Mouse (Mus musculus): ENCODE data around the gene Mettl8. TPM values are rescaled to one million over a fixed set of nuclear protein-coding genes. Genes with fewer than 3 reads are reported as not detected.

Mettl8 gene
- polyA plus RNA-seq, 1 experiment from 2014 or later = 13.3 TPM

DNA sequence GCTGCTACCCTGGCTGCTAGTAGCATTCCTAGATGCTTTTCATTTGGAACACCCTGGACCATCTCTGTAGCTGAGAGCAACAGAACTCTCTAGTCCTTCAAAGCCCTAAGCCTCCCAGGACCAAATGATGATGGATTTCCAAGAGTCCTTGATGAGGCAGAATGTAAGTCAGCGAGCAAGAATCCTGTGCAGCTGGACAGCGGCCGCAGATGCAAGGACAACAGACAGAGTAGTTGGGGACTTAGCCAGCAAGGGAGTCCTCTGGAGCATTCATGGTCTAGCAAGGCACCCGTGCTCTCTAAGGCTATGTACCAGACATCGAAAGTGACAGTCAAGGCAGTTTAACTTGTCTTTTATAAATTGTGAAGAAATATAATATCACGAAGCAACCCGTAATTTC, 41.9 kb downstream of the Mettl8 start:
- ATAC-seq (ENCODE audit: insufficient number of reproducible peaks, low FRiP score) = no peak
- Histone ChIP-seq H3K9me3 (replicated peaks) (0 out of 2 replicates have a peak, but pooled peaks cover 6% of the 10 kb centered on the region), H3K4me1 (replicated peaks) (no peaks in the 10 kb centered on the region; the same call in 1 of the 2 replicates), H3K9ac (no peak overlapping the region), H3K4me3 (no peak overlapping the region), H3K4me2 (no peak overlapping the region), H3K27me3 (replicated peaks) (no peaks in the 10 kb centered on the region), H3K36me3 (no peaks in the 10 kb centered on the region), H3K27ac (ENCODE audit: poor library complexity, severe bottlenecking) (no peak overlapping the region)
- WGBS = 88% methylated on average over 7 of the region's 7 CpGs

DNA sequence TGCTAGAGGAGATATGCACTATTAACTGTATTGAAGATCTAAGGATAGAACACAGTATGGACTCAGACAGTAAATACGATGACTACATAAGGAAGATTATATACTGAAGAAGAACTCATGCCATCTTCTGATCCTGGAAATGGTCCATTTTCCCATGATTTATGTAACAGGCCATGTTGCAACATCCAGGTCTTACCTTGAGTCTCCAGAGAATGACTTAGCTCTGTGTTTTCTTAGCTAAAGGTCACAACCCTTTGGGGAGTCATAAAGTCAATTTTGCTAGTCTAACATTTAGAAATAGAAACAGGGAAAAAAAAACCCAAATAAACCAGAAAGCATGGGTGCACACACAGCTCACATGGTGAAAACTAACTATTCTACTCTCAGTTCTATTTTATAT, 43.6 kb downstream of the Mettl8 start:
- Histone ChIP-seq H3K4me2 (no peak overlapping the region), H3K27ac (ENCODE audit: poor library complexity, severe bottlenecking) (no peak overlapping the region), H3K36me3 (no peaks in the 10 kb centered on the region), H3K4me1 (replicated peaks) (no peaks in the 10 kb centered on the region), H3K27me3 (replicated peaks) (no peaks in the 10 kb centered on the region), H3K9me3 (replicated peaks) (0 out of 2 replicates have a peak, but pooled peaks cover 6% of the 10 kb centered on the region), H3K9ac (no peak overlapping the region), H3K4me3 (no peak overlapping the region)
- ATAC-seq (ENCODE audit: insufficient number of reproducible peaks, low FRiP score) = no peak
- 85% methylated on average over 1 of the region's 1 CpGs for whole genome bisulfite sequencing

- Histone ChIP-seq H3K27me3 (replicated peaks) (no peaks in the 10 kb centered on the region), H3K27ac (ENCODE audit: poor library complexity, severe bottlenecking) (no peak overlapping the region), H3K4me2 (no peak overlapping the region), H3K4me3 (no peak overlapping the region), H3K9ac (no peak overlapping the region), H3K9me3 (replicated peaks) (0 out of 2 replicates have a peak, but pooled peaks cover 5% of the 10 kb centered on the region), H3K4me1 (replicated peaks) (peaks cover 7% of the 10 kb centered on the region; the same call in 1 of the 2 replicates), H3K36me3 (no peaks in the 10 kb centered on the region)
- ATAC-seq (ENCODE audit: insufficient number of reproducible peaks, low FRiP score) = no peak
- 56% methylated on average over 4 of the region's 4 CpGs for WGBS
Measured at GRCm38 (mm10) chr2:71004354-71004753, 51.0 kb downstream of the Mettl8 start.

DNA sequence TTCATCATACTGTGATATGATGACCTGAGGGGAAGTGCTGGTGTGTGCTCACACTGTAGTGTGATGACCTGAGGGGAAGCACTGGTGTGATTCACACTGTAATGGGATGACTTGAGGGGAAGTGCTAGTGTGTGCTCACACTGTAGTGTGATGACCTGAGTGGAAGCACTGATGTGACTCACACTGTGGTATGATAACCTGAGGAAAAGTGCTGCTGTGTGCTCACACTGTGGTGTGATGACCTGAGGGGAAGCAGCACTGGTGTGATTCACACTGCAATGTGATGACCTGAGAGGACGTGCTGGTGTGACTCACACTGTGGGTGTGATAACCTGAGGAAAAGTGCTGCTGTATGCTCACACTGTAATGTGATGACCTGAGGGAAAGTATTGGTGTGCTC, 52.9 kb downstream of the Mettl8 start:
- H3K4me1 ChIP-seq (replicated peaks) = peaks cover 10% of the 10 kb centered on the region
- 46% methylated on average over 1 of the region's 1 CpGs for WGBS
- H3K27ac ChIP-seq (ENCODE audit: poor library complexity, severe bottlenecking) = no peak overlapping the region
- H3K36me3 ChIP-seq = no peaks in the 10 kb centered on the region
- ATAC-seq (ENCODE audit: insufficient number of reproducible peaks, low FRiP score) = no peak
- H3K9me3 ChIP-seq (replicated peaks) = no peaks in the 10 kb centered on the region
- no peak overlapping the region for H3K4me2 ChIP-seq
- H3K4me3 ChIP-seq = no peak overlapping the region
- H3K27me3 ChIP-seq (replicated peaks) = no peaks in the 10 kb centered on the region
- H3K9ac ChIP-seq = no peak overlapping the region

DNA sequence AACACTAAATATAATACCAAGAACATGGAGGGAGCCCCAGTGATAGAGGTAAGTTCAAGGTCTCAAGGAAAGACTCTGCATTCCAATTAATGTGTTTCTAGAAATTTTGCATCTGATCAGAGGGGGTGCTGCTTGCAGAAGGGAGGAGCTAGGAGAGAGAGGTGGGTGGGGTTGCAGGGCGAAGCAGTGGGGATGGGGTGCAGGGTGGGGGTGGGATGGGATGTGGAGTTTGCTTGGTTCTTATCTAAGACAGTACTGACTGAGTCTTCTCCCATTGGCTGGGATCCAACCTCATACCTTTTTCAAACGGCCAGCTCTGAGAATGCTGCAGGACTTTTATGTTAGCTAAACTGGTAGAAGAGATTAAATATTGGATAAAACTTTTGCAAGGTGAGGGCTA, 56.6 kb downstream of the Mettl8 start:
- no peaks in the 10 kb centered on the region for H3K9me3 ChIP-seq (replicated peaks)
- no peak overlapping the region for H3K9ac ChIP-seq
- no peak overlapping the region for H3K4me3 ChIP-seq
- H3K27me3 ChIP-seq (replicated peaks) = no peaks in the 10 kb centered on the region
- ATAC-seq (ENCODE audit: insufficient number of reproducible peaks, low FRiP score) = no peak
- 57% methylated on average over 2 of the region's 2 CpGs for WGBS
- H3K4me1 ChIP-seq (replicated peaks) = peaks cover 8% of the 10 kb centered on the region
- H3K36me3 ChIP-seq = no peaks in the 10 kb centered on the region
- no peak overlapping the region for H3K4me2 ChIP-seq
- H3K27ac ChIP-seq (ENCODE audit: poor library complexity, severe bottlenecking) = no peak overlapping the region

DNA sequence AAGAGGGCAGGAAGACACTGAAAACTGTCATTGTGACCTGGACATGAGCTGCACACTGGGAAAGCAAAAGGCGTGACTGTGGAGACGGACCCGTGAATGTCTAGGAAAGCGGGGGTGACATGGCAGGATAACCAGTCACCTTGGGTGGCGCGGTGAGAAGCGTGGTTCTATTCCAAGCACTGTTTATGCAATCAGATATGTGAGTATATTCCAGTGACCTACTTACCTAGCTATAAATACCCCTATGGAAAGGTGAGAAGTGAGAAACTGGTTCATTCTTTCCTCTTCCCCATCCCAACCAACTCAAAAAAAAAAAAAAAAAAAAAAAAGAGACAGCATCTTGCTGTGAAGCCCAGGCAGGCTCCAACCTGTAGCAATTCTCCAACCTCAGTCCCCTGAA, 58.9 kb downstream of the Mettl8 start:
- no peak overlapping the region; the same call in 1 of the 2 replicates for H3K27ac ChIP-seq (ENCODE audit: poor library complexity, severe bottlenecking)
- WGBS = 76% methylated on average over 7 of the region's 7 CpGs

DNA sequence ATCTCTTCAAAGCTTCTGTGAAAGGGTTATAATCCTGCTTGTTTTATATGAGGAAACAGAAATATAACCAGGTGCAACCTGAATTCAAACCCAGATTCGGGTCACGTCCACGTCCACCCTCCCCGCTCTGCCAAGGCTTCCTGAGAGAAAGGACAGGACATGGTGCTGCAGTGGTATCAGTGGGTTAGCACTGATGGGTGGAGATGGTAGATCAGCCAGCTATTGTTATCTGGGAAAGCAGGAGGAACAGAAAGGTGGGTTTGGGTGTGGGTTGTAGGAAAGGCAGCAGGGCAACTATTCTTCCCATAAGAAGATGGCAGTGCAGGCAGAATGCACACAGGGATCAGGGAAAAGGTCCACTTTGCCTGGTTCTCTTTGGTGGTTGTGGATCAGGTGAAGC, 59.5 kb downstream of the Mettl8 start:
- H3K27me3 ChIP-seq (replicated peaks) = no peaks in the 10 kb centered on the region
- H3K36me3 ChIP-seq = no peaks in the 10 kb centered on the region
- H3K4me1 ChIP-seq (replicated peaks) = peaks cover 16% of the 10 kb centered on the region
- peaks cover 3% of the 10 kb centered on the region; the same call in 1 of the 2 replicates for H3K9me3 ChIP-seq (replicated peaks)
- no peak overlapping the region for H3K27ac ChIP-seq (ENCODE audit: poor library complexity, severe bottlenecking)
- WGBS = 93% methylated on average over 4 of the region's 4 CpGs
- H3K9ac ChIP-seq = no peak overlapping the region
- ATAC-seq (ENCODE audit: insufficient number of reproducible peaks, low FRiP score) = no peak
- no peak overlapping the region for H3K4me2 ChIP-seq
- no peak overlapping the region for H3K4me3 ChIP-seq

More for the DNA sequence above, 58.9 kb downstream of the Mettl8 start:
- Histone ChIP-seq H3K4me1 (replicated peaks) (peaks cover 16% of the 10 kb centered on the region), H3K4me2 (no peak overlapping the region), H3K9ac (no peak overlapping the region), H3K27me3 (replicated peaks) (no peaks in the 10 kb centered on the region), H3K4me3 (no peak overlapping the region), H3K9me3 (replicated peaks) (peaks cover 3% of the 10 kb centered on the region; the same call in 1 of the 2 replicates), H3K36me3 (no peaks in the 10 kb centered on the region)
- no peak for ATAC-seq (ENCODE audit: insufficient number of reproducible peaks, low FRiP score)

GRCm38 (mm10) chr2:70993740-70994139, 61.6 kb downstream of the Mettl8 start:
- Histone ChIP-seq H3K4me2 (no peak overlapping the region), H3K9ac (no peak overlapping the region), H3K4me3 (no peak overlapping the region), H3K27ac (ENCODE audit: poor library complexity, severe bottlenecking) (no peak overlapping the region), H3K9me3 (replicated peaks) (peaks cover 3% of the 10 kb centered on the region; the same call in 1 of the 2 replicates), H3K4me1 (replicated peaks) (peaks cover 33% of the 10 kb centered on the region), H3K27me3 (replicated peaks) (no peaks in the 10 kb centered on the region), H3K36me3 (no peaks in the 10 kb centered on the region)
- 59% methylated on average over 3 of the region's 3 CpGs for WGBS
- no peak for ATAC-seq (ENCODE audit: insufficient number of reproducible peaks, low FRiP score)

DNA sequence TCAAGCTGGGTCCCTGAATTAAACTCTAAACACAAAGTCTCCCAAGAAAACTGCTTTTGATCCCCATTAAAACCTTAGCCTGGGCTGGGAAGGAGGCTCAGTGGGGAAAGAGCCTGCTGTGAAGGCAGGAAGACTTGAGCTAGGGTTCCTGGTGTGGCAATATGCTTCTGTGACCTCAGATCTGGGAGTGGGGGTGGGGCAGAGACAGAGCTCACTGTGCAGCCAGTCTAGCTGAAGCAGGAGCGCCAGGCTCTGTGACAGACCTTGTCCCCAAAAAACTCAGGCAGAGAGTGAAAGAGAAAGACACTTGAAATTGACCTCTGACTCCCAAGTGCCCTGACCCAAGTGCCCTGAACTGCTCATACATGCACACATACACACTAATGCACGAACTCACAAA, 62.7 kb downstream of the Mettl8 start:
- 76% methylated on average over 2 of the region's 2 CpGs for WGBS

GRCm38 (mm10) chr2:70990196-70990595, 65.2 kb downstream of the Mettl8 start:
- WGBS = 22% methylated on average over 4 of the region's 4 CpGs
- H3K4me3 ChIP-seq = no peak overlapping the region
- peak; percentile 49; the same call in 1 of the 2 replicates for ATAC-seq (ENCODE audit: insufficient number of reproducible peaks, low FRiP score)
- H3K27ac ChIP-seq (ENCODE audit: poor library complexity, severe bottlenecking) = peak overlapping the region; percentile 91
- H3K36me3 ChIP-seq = no peaks in the 10 kb centered on the region
- H3K4me2 ChIP-seq = peak overlapping the region; percentile 65
- peaks cover 33% of the 10 kb centered on the region for H3K4me1 ChIP-seq (replicated peaks)
- H3K9me3 ChIP-seq (replicated peaks) = peaks cover 3% of the 10 kb centered on the region; the same call in 1 of the 2 replicates
- H3K9ac ChIP-seq = no peak overlapping the region
- no peaks in the 10 kb centered on the region for H3K27me3 ChIP-seq (replicated peaks)

More for the DNA sequence above, 62.7 kb downstream of the Mettl8 start:
- no peaks in the 10 kb centered on the region for H3K36me3 ChIP-seq
- H3K27me3 ChIP-seq (replicated peaks) = no peaks in the 10 kb centered on the region
- no peak overlapping the region for H3K9ac ChIP-seq
- no peak overlapping the region for H3K4me3 ChIP-seq
- peaks cover 3% of the 10 kb centered on the region; the same call in 1 of the 2 replicates for H3K9me3 ChIP-seq (replicated peaks)
- H3K4me2 ChIP-seq = no peak overlapping the region
- no peak for ATAC-seq (ENCODE audit: insufficient number of reproducible peaks, low FRiP score)
- H3K4me1 ChIP-seq (replicated peaks) = peaks cover 34% of the 10 kb centered on the region
- peak overlapping the region; percentile 26; the same call in 1 of the 2 replicates for H3K27ac ChIP-seq (ENCODE audit: poor library complexity, severe bottlenecking)

GRCm38 (mm10) chr2:70989201-70990191, 65.9 kb downstream of the Mettl8 start:
- H3K4me1 ChIP-seq (replicated peaks) = peaks cover 33% of the 10 kb centered on the region
- H3K9ac ChIP-seq = 0 out of 2 replicates have a peak overlapping the region, but pooled peaks have one; percentile 41
- H3K4me3 ChIP-seq = peak overlapping the region; percentile 25
- 21% methylated on average over 17 of the region's 17 CpGs for WGBS
- no peaks in the 10 kb centered on the region for H3K27me3 ChIP-seq (replicated peaks)
- peak overlapping the region; percentile 91 for H3K27ac ChIP-seq (ENCODE audit: poor library complexity, severe bottlenecking)
- peaks cover 3% of the 10 kb centered on the region; the same call in 1 of the 2 replicates for H3K9me3 ChIP-seq (replicated peaks)
- no peaks in the 10 kb centered on the region for H3K36me3 ChIP-seq
- ATAC-seq (ENCODE audit: insufficient number of reproducible peaks, low FRiP score) = peak; percentile 80
- H3K4me2 ChIP-seq = peak overlapping the region; percentile 65

All from heart, embryonic 12.5 days (tissue).